Mouse (Mus musculus): ENCODE data around the gene Tlr3. TPM values are rescaled to one million over a fixed set of nuclear protein-coding genes. Genes with fewer than 3 reads are reported as not detected.

Gene Tlr3
- polyA plus RNA-seq, 1 experiment from 2014 or later = 1.6 TPM

Other genes with a start within 250 kb of the Tlr3 start
- 0.55 TPM in 1 of 2 replicates, not detected in the other for gene F11, start 149.0 kb downstream of the Tlr3 start, polyA plus RNA-seq (2015; fragmentation: Nextera tagmentation; extraction: Ambion mirVana)
- 0.04 and 0.23 TPM in 2 replicates for gene Klkb1, start 116.2 kb downstream of the Tlr3 start, polyA plus RNA-seq (2015; fragmentation: Nextera tagmentation; extraction: Ambion mirVana)
- gene Gm45753, start 102.6 kb downstream of the Tlr3 start, polyA plus RNA-seq (2015; fragmentation: Nextera tagmentation; extraction: Ambion mirVana) = 0.10 TPM in 1 of 2 replicates, not detected in the other
- gene Cyp4v3, start 77.9 kb downstream of the Tlr3 start, polyA plus RNA-seq (2015; fragmentation: Nextera tagmentation; extraction: Ambion mirVana) = 1.7 and 2.2 TPM in 2 replicates
- gene Fam149a, start 28.8 kb downstream of the Tlr3 start, polyA plus RNA-seq (2015; fragmentation: Nextera tagmentation; extraction: Ambion mirVana) = 7.5 and 8.3 TPM in 2 replicates
- 24.5 and 34.9 TPM in 2 replicates for gene Sorbs2, start 96.7 kb upstream of the Tlr3 start, polyA plus RNA-seq (2015; fragmentation: Nextera tagmentation; extraction: Ambion mirVana)